Mouse (Mus musculus): Measurements from ENCODE around the gene Tex2.

Gene Tex2

DNA sequence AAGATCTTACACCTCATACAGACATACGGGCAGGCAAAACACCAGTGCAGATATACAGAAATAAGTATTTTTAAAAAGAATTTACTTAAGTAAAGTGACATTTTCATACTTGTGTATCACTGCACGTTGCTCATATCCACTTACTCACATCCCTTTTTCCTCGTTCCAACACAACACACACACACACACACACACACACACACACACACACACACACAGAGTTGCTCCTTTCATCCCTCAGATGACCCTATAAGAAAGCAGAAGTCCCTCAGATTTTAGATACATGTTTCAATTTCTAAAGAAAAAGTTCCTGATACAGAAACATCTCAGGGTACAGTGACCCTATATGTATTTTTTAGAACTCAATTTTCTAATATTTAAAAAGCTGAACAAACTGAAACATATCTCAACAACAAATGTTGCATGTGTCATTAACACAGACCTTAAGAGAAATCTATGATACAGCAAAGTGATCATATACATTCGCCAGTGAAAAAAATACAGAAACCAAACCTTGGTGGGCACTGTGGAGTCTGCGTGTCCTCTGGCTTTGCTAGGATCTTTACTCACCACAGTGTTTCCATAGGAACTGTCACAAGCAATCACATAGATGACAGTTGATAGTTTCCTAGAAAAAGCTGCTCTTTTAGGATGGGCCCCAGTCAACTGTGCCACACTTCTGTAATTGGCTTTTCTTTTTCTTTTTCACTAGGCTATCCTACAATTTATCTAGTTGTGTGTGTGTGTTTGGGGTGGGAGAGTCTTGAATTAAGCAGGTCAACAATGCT, 151.9 kb downstream of the Tex2 start:
- in situ Hi-C loops (cut with MboI, MseI): no loop called here

- in situ Hi-C loops (cut with MboI, MseI): no loop called here
Observed at GRCm38 (mm10) chr11:106460671-106461070, 152.6 kb downstream of the Tex2 start.

- in situ Hi-C loops (cut with MboI, MseI): no loop called here
Observed at GRCm38 (mm10) chr11:106458540-106458939, 154.7 kb downstream of the Tex2 start.

All from regulatory T cell (primary cell).